Mouse (Mus musculus): ENCODE data around the gene Trpc1. TPM values are rescaled to one million over a fixed set of nuclear protein-coding genes. Genes with fewer than 3 reads are reported as not detected.

Trpc1 gene
- total RNA-seq, 1 experiment from 2014 or later, result 4.3 TPM

GRCm38 (mm10) chr9:95697808-95698207, 52.4 kb downstream of the Trpc1 start:
- DNase-seq, result peak; percentile 54

GRCm38 (mm10) chr9:95696581-95696980, 53.6 kb downstream of the Trpc1 start:
- no peak for DNase-seq

GRCm38 (mm10) chr9:95695023-95695422, 55.2 kb downstream of the Trpc1 start:
- no peak for DNase-seq

- no peak for DNase-seq
These were observed 55.6 kb downstream of the Trpc1 start for GRCm38 (mm10) chr9:95694526-95694925.

- DNase-seq, result no peak
These were observed 56.6 kb downstream of the Trpc1 start for GRCm38 (mm10) chr9:95693528-95694100.

- no peak for DNase-seq
These were observed 57.4 kb downstream of the Trpc1 start for GRCm38 (mm10) chr9:95692823-95693222.

- peak; percentile 68 for DNase-seq
These were observed 62.1 kb downstream of the Trpc1 start for GRCm38 (mm10) chr9:95688064-95688463.

GRCm38 (mm10) chr9:95685660-95686440, 64.3 kb downstream of the Trpc1 start:
- no peak for DNase-seq

GRCm38 (mm10) chr9:95680691-95681090, 69.5 kb downstream of the Trpc1 start:
- DNase-seq, result no peak

- no peak for DNase-seq
These were observed 70.2 kb downstream of the Trpc1 start for GRCm38 (mm10) chr9:95679966-95680365.

- no peak for DNase-seq
These were observed 74.2 kb downstream of the Trpc1 start for GRCm38 (mm10) chr9:95676021-95676420.

GRCm38 (mm10) chr9:95675064-95675699, 75.0 kb downstream of the Trpc1 start:
- peak; percentile 67 for DNase-seq

- DNase-seq, result no peak
These were observed 77.4 kb downstream of the Trpc1 start for GRCm38 (mm10) chr9:95672760-95673159.

GRCm38 (mm10) chr9:95672331-95672730, 77.8 kb downstream of the Trpc1 start:
- no peak for DNase-seq

GRCm38 (mm10) chr9:95668306-95668705, 81.9 kb downstream of the Trpc1 start:
- no peak for DNase-seq

GRCm38 (mm10) chr9:95667836-95668235, 82.3 kb downstream of the Trpc1 start:
- peak; percentile 73 for DNase-seq

GRCm38 (mm10) chr9:95665835-95666234, 84.3 kb downstream of the Trpc1 start:
- no peak for DNase-seq

GRCm38 (mm10) chr9:95664290-95664989, 85.7 kb downstream of the Trpc1 start:
- DNase-seq, result no peak

GRCm38 (mm10) chr9:95657941-95658340, 92.2 kb downstream of the Trpc1 start:
- DNase-seq, result no peak

All from adrenal gland, postnatal 14 days (tissue).